Mouse (Mus musculus) left cerebral cortex, postnatal 36 days (tissue): ENCODE measurements at regions not wholly inside any gene's neighbourhood (a gene's known extent, or its start where the extent isn't known, plus 50 kb on each side); places are given as distances from the start of the nearest gene placed in this dataset.
"Not testable (repeated sequence)": the region's sequence is repeated elsewhere in the genome, so short reads cannot be mapped to it uniquely, and the experiment has no call there.

Source experiments
- DNase-seq, 2 experiments: peaks; one replicate each; pipeline ENCODE4 v3.0.0; 2021 to 2022; ENCODE audit warnings: low spot score in 2 of 2, mixed read lengths in 1 of 2
- intact Hi-C: fragments of 180-260 bp; cut with DNase I; formaldehyde crosslinking; loops from one replicate; pipeline ENCODE4 v1.15.1; 2025

GRCm38 (mm10) chr14:104410730-104411129 lies 57.1 kb downstream of the Pou4f1 start:
- no peak for DNase-seq
- intact Hi-C loops: no loop called here

GRCm38 (mm10) chr14:104410292-104410691 lies 57.5 kb downstream of the Pou4f1 start:
- intact Hi-C loops: no loop called here
- no peak for DNase-seq

DNA sequence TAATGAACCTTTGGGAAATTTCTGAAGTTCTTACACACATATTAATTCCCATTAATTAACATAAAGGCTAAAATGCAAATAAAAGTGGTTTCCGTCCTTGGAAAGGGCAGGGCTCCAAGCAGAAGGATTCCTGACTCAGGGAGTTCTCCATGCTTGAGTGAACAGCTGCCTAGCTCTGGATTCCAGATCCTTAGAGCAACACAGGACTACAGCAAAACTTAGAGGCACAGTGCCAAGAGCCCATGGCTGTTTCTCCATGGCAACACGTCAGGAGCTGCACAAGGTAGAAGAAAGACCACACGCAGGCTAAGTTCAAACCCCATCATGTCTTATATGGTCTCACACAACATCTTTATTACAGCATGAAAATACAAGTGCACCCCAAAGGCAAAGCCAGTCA lies 61.7 kb downstream of the Pou4f1 start:
- no peak for DNase-seq
- intact Hi-C loops: no loop called here

- intact Hi-C loops: no loop called here
- DNase-seq: no peak
These were observed 78.3 kb downstream of the Pou4f1 start for GRCm38 (mm10) chr14:104389297-104390071.

GRCm38 (mm10) chr14:104388879-104389278 lies 78.9 kb downstream of the Pou4f1 start:
- intact Hi-C loops: no loop called here
- DNase-seq: no peak

DNA sequence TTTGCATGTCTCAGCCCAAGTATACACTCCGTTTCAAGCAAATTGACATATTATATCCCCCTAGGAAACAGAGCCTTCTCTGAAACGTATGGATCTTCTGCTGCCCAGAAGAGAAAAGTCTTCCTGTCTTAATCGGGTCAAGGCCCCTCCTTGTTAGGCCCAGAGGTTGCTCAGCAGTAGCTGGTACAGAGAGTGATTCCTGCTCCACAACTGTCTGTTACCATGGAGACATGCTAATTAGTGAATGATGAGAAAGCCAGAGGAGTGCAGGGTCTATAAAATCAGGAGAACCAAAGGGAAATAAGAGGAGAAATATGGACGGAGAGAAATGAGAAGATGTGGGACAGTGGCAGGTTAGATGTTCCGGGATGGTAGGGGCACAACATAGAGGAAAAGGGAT lies 86.8 kb downstream of the Pou4f1 start:
- no peak for DNase-seq
- intact Hi-C loops: no loop called here

DNA sequence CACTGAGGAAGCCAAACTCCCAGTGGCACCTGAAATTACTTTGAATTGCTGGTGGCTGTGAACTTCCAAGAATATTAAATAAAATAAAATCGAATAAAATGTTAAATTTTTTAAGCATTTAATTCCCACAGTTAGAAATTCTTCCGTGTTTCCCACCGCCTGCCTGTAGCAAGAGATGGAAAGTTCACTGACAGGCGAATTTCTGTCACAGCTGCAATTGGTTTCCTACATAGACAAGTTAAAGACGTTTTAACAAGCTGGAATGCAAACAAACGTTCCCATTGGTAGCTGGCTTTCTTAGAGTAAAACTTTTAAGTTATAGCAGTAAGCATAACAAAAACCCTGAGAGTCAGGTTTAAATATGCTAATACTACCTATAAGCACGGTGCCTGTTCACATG lies 95.0 kb downstream of the Pou4f1 start:
- intact Hi-C loops: no loop called here
- no peak for DNase-seq

DNA sequence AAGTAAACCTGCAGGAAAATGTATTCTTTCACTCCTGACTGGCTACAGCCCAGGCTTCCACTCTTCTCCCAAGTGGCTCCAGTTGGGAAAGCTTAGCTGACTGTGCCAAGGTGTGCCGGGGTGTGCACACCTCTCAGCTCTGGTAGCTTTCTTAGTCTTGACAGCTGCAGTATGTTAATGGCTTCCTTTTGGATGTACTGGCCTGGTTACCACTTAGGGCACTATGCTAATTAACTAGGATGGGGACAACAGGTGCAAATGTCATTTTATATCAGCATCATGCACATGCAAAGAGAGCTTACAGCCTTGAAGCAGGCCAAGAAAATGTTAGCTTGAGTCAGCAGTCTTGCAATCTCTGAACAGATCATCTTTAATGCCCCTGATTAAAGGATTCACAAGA lies 111.2 kb downstream of the Pou4f1 start:
- no peak for DNase-seq
- intact Hi-C loops: no loop called here

GRCm38 (mm10) chr14:104336783-104337182 lies 131.0 kb downstream of the Pou4f1 start:
- DNase-seq, intact Hi-C loops: not testable (repeated sequence)

DNA sequence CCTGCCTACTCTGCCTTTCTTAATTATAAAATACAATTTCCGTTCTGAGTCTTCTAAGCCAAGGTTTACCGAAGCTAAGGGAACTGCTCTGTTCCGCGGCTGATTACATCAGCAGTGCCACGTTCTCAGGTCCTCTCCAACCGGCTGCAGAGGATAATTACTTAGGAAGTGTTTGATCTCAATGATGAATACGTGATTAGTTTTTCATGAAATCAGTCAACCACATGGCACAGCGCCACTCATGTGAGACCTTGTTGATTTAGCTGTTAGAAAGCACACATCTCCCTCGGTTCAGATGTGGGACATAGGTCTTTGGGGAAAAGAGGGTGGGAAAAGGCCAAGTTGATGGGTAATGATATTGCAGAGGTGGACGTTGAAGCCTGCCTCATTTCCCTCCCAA lies 141.7 kb downstream of the Pou4f1 start:
- intact Hi-C loops: no loop called here
- DNase-seq: no peak

- intact Hi-C loops: no loop called here
- no peak for DNase-seq
These were observed 167.7 kb downstream of the Pou4f1 start for GRCm38 (mm10) chr14:104300141-104300540.

GRCm38 (mm10) chr14:104298312-104298711 lies 169.5 kb downstream of the Pou4f1 start:
- no peak for DNase-seq
- intact Hi-C loops: no loop called here

GRCm38 (mm10) chr14:104297316-104298311 lies 170.2 kb downstream of the Pou4f1 start:
- DNase-seq: no peak
- intact Hi-C loops: no loop called here

- intact Hi-C loops: no loop called here
- no peak for DNase-seq
These were observed 174.0 kb downstream of the Pou4f1 start for GRCm38 (mm10) chr14:104293814-104294213.

- intact Hi-C loops: no loop called here
- DNase-seq: no peak
These were observed 174.7 kb downstream of the Pou4f1 start for GRCm38 (mm10) chr14:104293147-104293546.

DNA sequence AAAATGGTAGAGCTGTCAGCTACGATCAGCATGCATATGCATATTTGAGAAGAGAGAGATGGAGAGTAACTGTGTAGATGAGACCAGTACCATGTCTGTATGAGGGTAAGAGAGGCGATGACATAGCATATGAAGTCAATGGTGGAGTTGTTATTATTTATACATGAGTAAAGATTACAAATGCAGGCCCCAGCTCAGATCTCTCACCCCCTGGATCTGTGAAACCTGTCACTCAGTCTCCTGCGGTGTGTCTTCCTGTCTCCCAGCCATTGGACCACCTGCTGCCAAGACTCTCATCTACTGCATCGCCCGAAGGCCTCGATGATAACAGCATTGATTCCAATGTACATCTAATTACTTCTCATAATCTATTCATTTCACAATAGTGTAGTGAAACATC lies 187.4 kb downstream of the Pou4f1 start:
- intact Hi-C loops: no loop called here

DNA sequence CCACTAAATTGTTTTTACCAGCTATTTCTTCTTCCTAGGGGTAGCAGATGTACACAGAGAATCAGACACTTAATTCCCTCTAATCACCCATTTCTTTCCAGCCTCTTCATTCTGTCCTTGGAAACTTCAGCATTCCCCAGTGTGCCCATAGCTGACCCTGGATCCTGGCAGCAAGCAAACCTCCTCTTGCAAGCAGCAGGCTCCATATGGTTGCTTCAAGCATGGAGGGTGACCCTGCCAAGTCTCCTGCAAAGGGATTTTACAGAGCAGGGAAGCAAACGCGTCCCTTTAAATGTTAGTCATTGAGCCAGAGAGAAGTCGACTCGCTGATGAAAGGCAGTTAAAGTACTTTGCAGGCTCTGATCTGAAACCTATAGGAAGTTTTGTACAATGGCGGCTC lies 187.9 kb downstream of the Pou4f1 start:
- intact Hi-C loops: no loop called here
- no peak for DNase-seq

More for the DNA sequence above, 187.4 kb downstream of the Pou4f1 start:
- no peak for DNase-seq

DNA sequence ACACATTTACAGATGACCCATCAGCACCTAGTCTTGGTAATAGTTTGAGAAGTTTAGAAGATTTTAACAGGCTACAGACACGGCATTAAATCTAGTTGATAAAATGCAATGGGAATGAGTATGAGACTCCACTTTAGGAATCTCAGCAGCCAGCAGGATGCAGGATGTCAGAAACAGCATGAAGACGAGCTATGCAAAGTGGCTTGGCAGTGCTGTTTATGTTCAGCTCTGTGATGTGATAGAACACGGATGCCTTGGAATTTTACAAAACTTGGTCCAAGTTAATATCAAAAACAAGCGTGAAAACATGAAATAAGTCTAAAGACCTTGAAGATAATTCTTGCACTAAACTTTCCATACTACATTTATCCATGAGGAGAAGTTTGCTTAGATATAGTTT lies 193.0 kb downstream of the Pou4f1 start:
- DNase-seq: no peak

GRCm38 (mm10) chr14:104264919-104265764 lies 202.7 kb downstream of the Pou4f1 start:
- intact Hi-C loops: no loop called here
- DNase-seq: no peak

More for the DNA sequence above, 193.0 kb downstream of the Pou4f1 start:
- intact Hi-C loops: no loop called here

GRCm38 (mm10) chr14:104216965-104217364 lies 250.8 kb downstream of the Pou4f1 start:
- intact Hi-C loops: no loop called here
- no peak for DNase-seq
